Mouse (Mus musculus): Measurements from ENCODE around the gene Dpp4. TPM values are rescaled to one million over a fixed set of nuclear protein-coding genes. Genes with fewer than 3 reads are reported as not detected.
A peak's percentile ranks its signal among the peaks of the same experiment; 100 is the strongest.

The Dpp4 gene
- total RNA-seq, 2 experiments from 2014 or later, result 9.5 to 14.5 TPM

GRCm38 (mm10) chr2:62362211-62362610 is 49.8 kb downstream of the Dpp4 start:
- no peak for DNase-seq

GRCm38 (mm10) chr2:62361514-62361913 is 50.5 kb downstream of the Dpp4 start:
- DNase-seq, result no peak

- DNase-seq, result no peak
These were observed 51.2 kb downstream of the Dpp4 start for GRCm38 (mm10) chr2:62360872-62361271.

GRCm38 (mm10) chr2:62357259-62357658 is 54.8 kb downstream of the Dpp4 start:
- DNase-seq, result no peak

- DNase-seq, result no peak
These were observed 55.4 kb downstream of the Dpp4 start for GRCm38 (mm10) chr2:62356606-62357005.

GRCm38 (mm10) chr2:62355766-62356165 is 56.3 kb downstream of the Dpp4 start:
- DNase-seq, result no peak

- no peak for DNase-seq
These were observed 60.0 kb downstream of the Dpp4 start for GRCm38 (mm10) chr2:62352035-62352434.

- DNase-seq, result no peak
These were observed 64.3 kb downstream of the Dpp4 start for GRCm38 (mm10) chr2:62347762-62348161.

- DNase-seq, result no peak
These were observed 65.3 kb downstream of the Dpp4 start for GRCm38 (mm10) chr2:62346771-62347170.

- no peak for DNase-seq
These were observed 67.7 kb downstream of the Dpp4 start for GRCm38 (mm10) chr2:62344367-62344766.

- DNase-seq, result no peak
These were observed 70.3 kb downstream of the Dpp4 start for GRCm38 (mm10) chr2:62341734-62342128.

GRCm38 (mm10) chr2:62341061-62341733 is 70.8 kb downstream of the Dpp4 start:
- no peak for DNase-seq

- DNase-seq, result no peak
These were observed 72.6 kb downstream of the Dpp4 start for GRCm38 (mm10) chr2:62339222-62339944.

- no peak for DNase-seq
These were observed 74.9 kb downstream of the Dpp4 start for GRCm38 (mm10) chr2:62337086-62337485.

- DNase-seq, result no peak
These were observed 77.4 kb downstream of the Dpp4 start for GRCm38 (mm10) chr2:62334397-62335243.

- DNase-seq, result no peak
These were observed 79.6 kb downstream of the Dpp4 start for GRCm38 (mm10) chr2:62332465-62332864.

- no peak for DNase-seq
These were observed 80.1 kb downstream of the Dpp4 start for GRCm38 (mm10) chr2:62331913-62332312.

- peak; percentile 5 for DNase-seq
These were observed 86.6 kb downstream of the Dpp4 start for GRCm38 (mm10) chr2:62325388-62325787.

GRCm38 (mm10) chr2:62323078-62323637 is 88.9 kb downstream of the Dpp4 start:
- no peak for DNase-seq

- DNase-seq, result no peak
These were observed 92.5 kb downstream of the Dpp4 start for GRCm38 (mm10) chr2:62319489-62319888.

GRCm38 (mm10) chr2:62316930-62317329 is 95.1 kb downstream of the Dpp4 start:
- no peak for DNase-seq

GRCm38 (mm10) chr2:62307477-62307876 is 104.6 kb downstream of the Dpp4 start:
- DNase-seq, result no peak

GRCm38 (mm10) chr2:62306978-62307377 is 105.1 kb downstream of the Dpp4 start:
- DNase-seq, result no peak
